Mouse (Mus musculus) CH12.LX (cell line): ENCODE measurements at regions not wholly inside any gene's neighbourhood (a gene's known extent, or its start where the extent isn't known, plus 50 kb on each side); places are given as distances from the start of the nearest gene placed in this dataset.

Experiments used
- DNase-seq: peaks from one replicate; pipeline ENCODE4 v3.0.0-alpha.2; 2013; ENCODE audit errors: extremely low read depth
- H3K27ac ChIP-seq: 2 replicates; pipeline ENCODE4 v1.5.1; 2012; ENCODE audit warnings: low read depth, mild to moderate bottlenecking, control low read depth, moderate library complexity; ENCODE audit not compliant: insufficient read depth
- H3K27me3 ChIP-seq: replicated peaks from 2 replicates; pipeline ENCODE3; 2012; ENCODE audit warnings: inconsistent platforms
- H3K36me3 ChIP-seq, 2 experiments: replicated peaks in 1 of 2; 2 replicates each; pipeline versions ENCODE3 to v1.6.1; 2012; ENCODE audit warnings: inconsistent platforms in 1 of 2, low read length in 1 of 2, mild to moderate bottlenecking in 1 of 2, mixed read lengths in 1 of 2, moderate library complexity in 1 of 2; ENCODE audit not compliant: control insufficient read depth in 1 of 2, insufficient read depth in 1 of 2
- H3K4me1 ChIP-seq, 2 experiments: 2 replicates each; pipeline ENCODE4 v1.6.1; 2012; ENCODE audit warnings: inconsistent platforms in 1 of 2, moderate library complexity in 1 of 2; ENCODE audit not compliant: insufficient read depth in 2 of 2, control insufficient read depth in 1 of 2
- H3K4me2 ChIP-seq: 2 replicates; pipeline ENCODE4 v1.6.1; 2012; ENCODE audit warnings: low read depth, mild to moderate bottlenecking, control low read depth; ENCODE audit not compliant: poor library complexity, insufficient read depth, severe bottlenecking
- H3K4me3 ChIP-seq, 3 experiments: fragments of 150-350 bp in 1 of 3; sonication (generic) in 1 of 3; replicated peaks in 1 of 3; 2 replicates each; pipeline versions ENCODE3 to v1.5.1; 2011 to 2012; ENCODE audit warnings: low read depth in 2 of 3, low read length in 2 of 3, mild to moderate bottlenecking in 2 of 3, moderate library complexity in 2 of 3, control low read depth in 1 of 3, improper control_type of control experiment in 1 of 3, inconsistent platforms in 1 of 3, mixed read lengths in 1 of 3; ENCODE audit not compliant: poor library complexity in 1 of 3
- H3K79me2 ChIP-seq: replicated peaks from 2 replicates; pipeline ENCODE4 v1.6.1; 2012; ENCODE audit warnings: mild to moderate bottlenecking, moderate library complexity; ENCODE audit not compliant: control insufficient read depth, poor library complexity, insufficient read depth, severe bottlenecking; ENCODE audit errors: extremely low read depth
- H3K9ac ChIP-seq: 2 replicates; pipeline ENCODE4 v1.6.1; 2012; ENCODE audit warnings: low read depth, mild to moderate bottlenecking, control low read depth, moderate library complexity; ENCODE audit not compliant: insufficient read depth
- H3K9me3 ChIP-seq: replicated peaks from 2 replicates; pipeline ENCODE3; 2012; ENCODE audit warnings: low read length, inconsistent platforms, mixed read lengths
- BHLHE40 ChIP-seq: IDR thresholded peaks from 2 replicates; pipeline ENCODE4 v1.6.1; 2011; ENCODE audit warnings: mild to moderate bottlenecking, low read depth, low read length, improper control_type of control experiment
- CHD2 ChIP-seq: IDR thresholded peaks from 2 replicates; pipeline ENCODE4 v1.6.1; 2011; ENCODE audit warnings: low read length, improper control_type of control experiment
- ETS1 ChIP-seq: conservative IDR thresholded peaks from 2 replicates; pipeline ENCODE4 v1.6.1; 2012; ENCODE audit warnings: low read depth, mild to moderate bottlenecking, inconsistent platforms, low read length, improper control_type of control experiment, moderate library complexity
- GABPA ChIP-seq: IDR thresholded peaks from 2 replicates; pipeline ENCODE4 v1.6.1; 2012; ENCODE audit warnings: low read depth, low read length, improper control_type of control experiment, inconsistent platforms; ENCODE audit not compliant: insufficient replicate concordance
- HCFC1 ChIP-seq: IDR thresholded peaks from 2 replicates; pipeline ENCODE4 v1.6.1; 2012; ENCODE audit warnings: low read depth, mild to moderate bottlenecking, inconsistent platforms, low read length, improper control_type of control experiment
- JUN ChIP-seq: IDR thresholded peaks from 2 replicates; pipeline ENCODE4 v1.6.1; 2011; ENCODE audit warnings: low read depth, mild to moderate bottlenecking, low read length, improper control_type of control experiment, moderate library complexity; ENCODE audit not compliant: insufficient read depth
- JUND ChIP-seq: conservative IDR thresholded peaks from 2 replicates; pipeline ENCODE4 v1.6.1; 2011; ENCODE audit warnings: low read depth, low read length, improper control_type of control experiment
- KAT2A ChIP-seq: IDR thresholded peaks from 2 replicates; pipeline ENCODE4 v1.6.1; 2012; ENCODE audit warnings: low read length, improper control_type of control experiment, inconsistent platforms; ENCODE audit not compliant: insufficient replicate concordance
- MAX ChIP-seq: IDR thresholded peaks from 2 replicates; pipeline ENCODE4 v1.6.1; 2011; ENCODE audit warnings: low read length, improper control_type of control experiment
- MEF2A ChIP-seq: IDR thresholded peaks from 2 replicates; pipeline ENCODE4 v1.6.1; 2014; ENCODE audit warnings: low read depth, mild to moderate bottlenecking, inconsistent platforms, low read length, improper control_type of control experiment, borderline replicate concordance
- MXI1 ChIP-seq: IDR thresholded peaks from 2 replicates; pipeline ENCODE4 v1.6.1; 2011; ENCODE audit warnings: mild to moderate bottlenecking, low read depth, low read length, improper control_type of control experiment
- MYC ChIP-seq: IDR thresholded peaks from 2 replicates; pipeline ENCODE4 v1.6.1; 2011; ENCODE audit warnings: low read depth, mild to moderate bottlenecking, improper control_type of control experiment, low read length
- PAX5 ChIP-seq: IDR thresholded peaks from 2 replicates; pipeline ENCODE4 v1.6.1; 2012; ENCODE audit warnings: low read length, inconsistent platforms, mixed read lengths
- POLR2AphosphoS2 ChIP-seq: IDR thresholded peaks from 2 replicates; pipeline ENCODE4 v1.6.1; 2011; ENCODE audit warnings: low read depth, low read length, improper control_type of control experiment
- RAD21 ChIP-seq: IDR thresholded peaks from 2 replicates; pipeline ENCODE4 v1.6.1; 2011; ENCODE audit warnings: low read depth, mild to moderate bottlenecking, low read length, improper control_type of control experiment, moderate library complexity
- SMC3 ChIP-seq: IDR thresholded peaks from 2 replicates; pipeline ENCODE4 v1.6.1; 2011; ENCODE audit warnings: low read depth, low read length, improper control_type of control experiment
- TBP ChIP-seq: conservative IDR thresholded peaks from 2 replicates; pipeline ENCODE4 v1.6.1; 2011; ENCODE audit warnings: low read depth, low read length, improper control_type of control experiment
- TCF12 ChIP-seq: IDR thresholded peaks from 2 replicates; pipeline ENCODE4 v1.6.1; 2014; ENCODE audit warnings: low read depth, mild to moderate bottlenecking, inconsistent platforms, low read length, improper control_type of control experiment
- UBTF ChIP-seq: IDR thresholded peaks from 2 replicates; pipeline ENCODE4 v1.6.1; 2012; ENCODE audit warnings: low read depth, mild to moderate bottlenecking, inconsistent platforms, low read length, improper control_type of control experiment, moderate library complexity
- ZC3H11A ChIP-seq: IDR thresholded peaks from 2 replicates; pipeline ENCODE4 v1.6.1; 2012; ENCODE audit warnings: low read depth, mild to moderate bottlenecking, inconsistent platforms, low read length, improper control_type of control experiment
- ZKSCAN1 ChIP-seq: IDR thresholded peaks from 2 replicates; pipeline ENCODE4 v1.6.1; 2012; ENCODE audit warnings: low read depth, inconsistent platforms, low read length, improper control_type of control experiment, borderline replicate concordance
- ZMIZ1 ChIP-seq: IDR thresholded peaks from 2 replicates; pipeline ENCODE4 v1.6.1; 2012; ENCODE audit warnings: low read depth, mild to moderate bottlenecking, inconsistent platforms, low read length, improper control_type of control experiment
- dilution Hi-C: fragments of 300-500 bp; cut with MboI; formaldehyde crosslinking; loops from 2 replicates; pipeline ENCODE4 v1.14.3; 2020; ENCODE audit warnings: low sequenced_read_pairs; ENCODE audit not compliant: extremely low pct_unique_long_range_greater_than_20kb, extremely low pct_ligation_motif_present
- in situ Hi-C: fragments of 300-500 bp; cut with MboI; formaldehyde crosslinking; loops from 3 replicates; pipeline ENCODE4 v1.14.3; 2019; ENCODE audit warnings: low sequenced_read_pairs, low pct_ligation_motif_present, low pct_unique_long_range_greater_than_20kb, mixed read lengths

GRCm38 (mm10) chr9:46909412-46910013 is 89.0 kb upstream of the Gm4791 start:
- Histone ChIP-seq H3K36me3 (no peaks in the 10 kb centered on the region), H3K9ac (no peak overlapping the region), H3K27me3 (no peaks in the 10 kb centered on the region), H3K79me2 (no peaks in the 10 kb centered on the region), H3K4me2 (no peak overlapping the region), H3K27ac (no peak overlapping the region), H3K4me3 (no peak overlapping the region), H3K4me1 (no peaks in the 10 kb centered on the region), H3K9me3 (peaks cover 74% of the 10 kb centered on the region)
- no peak for DNase-seq
- in situ Hi-C loops: no loop called here
- no peak for TF ChIP-seq MXI1
- TF ChIP-seq SMC3: no peak
- TF ChIP-seq ZMIZ1: no peak
- TF ChIP-seq JUN: no peak
- TF ChIP-seq MYC: no peak
- no peak for TF ChIP-seq PAX5
- TF ChIP-seq ETS1: no peak
- TF ChIP-seq RAD21: no peak
- TF ChIP-seq KAT2A: no peak
- no peak for TF ChIP-seq MEF2A
- no peak for TF ChIP-seq HCFC1
- no peak for TF ChIP-seq TCF12
- dilution Hi-C loops: no loop called here

GRCm38 (mm10) chr9:46905081-46905480 is 93.5 kb upstream of the Gm4791 start:
- H3K4me1 ChIP-seq: no peaks in the 10 kb centered on the region
- DNase-seq: no peak
- TF ChIP-seq POLR2AphosphoS2: no peak
- TF ChIP-seq UBTF: no peak
- no peak for TF ChIP-seq ZC3H11A
- TF ChIP-seq JUN: no peak
- no peak for TF ChIP-seq MEF2A
- no peak for TF ChIP-seq BHLHE40
- TF ChIP-seq PAX5: no peak
- no peak for TF ChIP-seq CHD2
- no peak for TF ChIP-seq TBP
- no peak for TF ChIP-seq GABPA
- TF ChIP-seq ZKSCAN1: no peak
- no peak for TF ChIP-seq MAX
- no peak for TF ChIP-seq MYC
- no peak for TF ChIP-seq TCF12
- TF ChIP-seq JUND: no peak
- TF ChIP-seq HCFC1: no peak
- dilution Hi-C loops: no loop called here
- H3K27me3 ChIP-seq: no peaks in the 10 kb centered on the region
- in situ Hi-C loops: no loop called here
- no peak overlapping the region for H3K9ac ChIP-seq
- H3K79me2 ChIP-seq: no peaks in the 10 kb centered on the region
- H3K9me3 ChIP-seq: peaks cover 73% of the 10 kb centered on the region
- no peak overlapping the region for H3K4me3 ChIP-seq
- H3K27ac ChIP-seq: no peak overlapping the region
- no peak overlapping the region for H3K4me2 ChIP-seq
- H3K36me3 ChIP-seq: no peaks in the 10 kb centered on the region
